Mouse (Mus musculus) ES-CJ7 (cell line): ENCODE results near the gene Pnrc2.

Source experiments
- DNase-seq: peaks from one replicate; pipeline ENCODE4 v3.0.0; 2011; ENCODE audit warnings: low read depth, low spot score

Gene Pnrc2

DNA sequence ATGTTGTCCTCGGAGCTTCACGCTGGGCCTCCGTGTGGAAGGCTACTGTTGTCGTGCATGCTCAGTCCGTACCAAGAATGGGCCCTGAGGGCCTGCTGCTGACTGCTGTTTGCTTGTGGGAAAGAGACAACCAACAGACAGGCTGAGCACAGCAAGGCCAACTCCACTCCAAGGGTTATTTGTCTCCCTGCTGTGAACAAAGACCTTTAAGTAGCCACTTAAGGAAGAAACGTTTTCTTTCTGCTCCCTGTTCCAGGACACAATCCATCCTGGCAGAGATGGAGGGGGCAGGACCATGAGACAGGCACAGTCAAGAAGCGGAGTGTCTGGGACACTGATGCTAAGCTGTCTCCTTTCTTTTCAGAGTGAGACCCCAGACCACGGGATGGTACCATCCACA is 49.4 kb downstream of the Pnrc2 start:
- peak; percentile 71 for DNase-seq

DNA sequence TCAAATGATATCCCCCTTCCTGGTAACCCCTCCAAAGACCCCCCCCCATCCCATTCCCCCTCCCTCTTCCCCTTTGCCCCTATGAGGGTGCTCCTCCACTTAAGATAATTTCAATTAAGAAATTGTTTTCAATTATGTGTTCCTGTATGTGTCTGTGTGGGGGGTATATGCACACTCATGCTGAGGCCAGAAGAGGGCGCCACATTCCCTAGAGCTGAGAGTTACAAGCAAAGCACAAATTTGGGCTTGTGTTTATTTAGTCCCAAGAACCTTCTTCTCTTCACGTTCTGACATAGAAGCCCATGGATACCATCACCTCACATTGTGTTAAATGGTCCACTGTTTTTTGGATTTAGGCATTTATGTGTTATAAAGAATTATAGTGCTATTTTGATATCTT is 50.4 kb downstream of the Pnrc2 start:
- peak; percentile 77 for DNase-seq

DNA sequence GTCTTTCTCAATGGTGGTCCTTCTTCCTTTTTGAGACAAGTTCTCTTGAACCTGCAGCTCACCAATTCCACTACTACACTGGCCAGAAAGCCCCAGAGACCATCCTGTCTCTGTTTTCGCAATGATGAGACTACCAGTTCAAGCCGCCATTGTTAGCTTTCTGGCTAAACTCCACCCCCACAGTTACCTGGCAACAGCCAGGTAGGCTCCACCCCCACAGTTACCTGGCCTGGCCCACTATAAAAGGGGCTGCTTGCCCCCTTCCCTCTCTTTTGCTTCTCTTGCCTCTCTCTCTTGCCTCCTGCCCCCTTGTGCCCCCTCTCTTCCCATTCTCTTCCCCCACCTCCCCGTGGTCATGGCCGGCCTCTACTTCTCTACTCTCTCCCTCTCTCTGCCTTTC is 51.9 kb downstream of the Pnrc2 start:
- no peak for DNase-seq
